In genomic region chr4:39179445-39179844, GRCm38 (mm10) we compare ENCODE assay signal across 29 mouse cellular contexts.
"Had no signal": no experiment of that assay in that cellular context is flagged by ENCODE, and none has a peak within 500 bp of the region (broad histone marks: within the 10 kb centered on the region; RNA-seq: fewer than 3 reads in every experiment).

No protein-coding gene starts in this region.

- H3K36me3 ChIP-seq: limb, embryonic 10.5 days; limb, embryonic 12.5 days; limb, embryonic 13.5 days; limb, embryonic 15.5 days; liver, embryonic 12.5 days; liver, embryonic 13.5 days; liver, embryonic 15.5 days; lung, embryonic 15.5 days; midbrain, embryonic 12.5 days; midbrain, embryonic 13.5 days; midbrain, embryonic 15.5 days; neural tube, embryonic 12.5 days had no signal

- H3K27me3 ChIP-seq: limb, embryonic 12.5 days; limb, embryonic 13.5 days; limb, embryonic 15.5 days; liver, embryonic 12.5 days; liver, embryonic 13.5 days; liver, embryonic 15.5 days; lung, embryonic 15.5 days; megakaryocyte, embryonic 14.5 days; midbrain, embryonic 12.5 days; midbrain, embryonic 13.5 days; midbrain, embryonic 15.5 days; neural tube, embryonic 12.5 days had no signal

- H3K4me1 ChIP-seq: limb, embryonic 10.5 days; limb, embryonic 12.5 days; limb, embryonic 13.5 days; limb, embryonic 15.5 days; liver, embryonic 12.5 days; liver, embryonic 13.5 days; liver, embryonic 15.5 days; lung, embryonic 15.5 days; megakaryocyte, embryonic 14.5 days; midbrain, embryonic 12.5 days; midbrain, embryonic 13.5 days; midbrain, embryonic 15.5 days; neural tube, embryonic 12.5 days had no signal

- H3K4me2 ChIP-seq: limb, embryonic 12.5 days; limb, embryonic 13.5 days; limb, embryonic 15.5 days; liver, embryonic 11.5 days; liver, embryonic 12.5 days; liver, embryonic 13.5 days; liver, embryonic 15.5 days; lung, embryonic 14.5 days; lung, embryonic 15.5 days; midbrain, embryonic 11.5 days; midbrain, embryonic 12.5 days; midbrain, embryonic 13.5 days; midbrain, embryonic 15.5 days; neural tube, embryonic 12.5 days had no signal

- H3K4me3 ChIP-seq: limb, embryonic 10.5 days; limb, embryonic 12.5 days; limb, embryonic 13.5 days; limb, embryonic 15.5 days; liver, embryonic 12.5 days; liver, embryonic 13.5 days; liver, embryonic 15.5 days; lung, embryonic 15.5 days; megakaryocyte, embryonic 14.5 days; midbrain, embryonic 12.5 days; midbrain, embryonic 13.5 days; midbrain, embryonic 15.5 days; myocyte; neural tube, embryonic 12.5 days had no signal

- H3K9ac ChIP-seq: limb, embryonic 12.5 days; limb, embryonic 13.5 days; limb, embryonic 15.5 days; liver, embryonic 12.5 days; liver, embryonic 13.5 days; liver, embryonic 14.5 days; liver, embryonic 15.5 days; liver, postnatal 0 days; lung, embryonic 14.5 days; lung, embryonic 15.5 days; midbrain, embryonic 12.5 days; midbrain, embryonic 13.5 days; midbrain, embryonic 15.5 days; neural tube, embryonic 12.5 days had no signal

- H3K27ac ChIP-seq: limb, embryonic 10.5 days; limb, embryonic 12.5 days; limb, embryonic 13.5 days; limb, embryonic 15.5 days; liver, embryonic 12.5 days; liver, embryonic 13.5 days; liver, embryonic 14.5 days; liver, embryonic 15.5 days; lung, embryonic 15.5 days; macrophage; midbrain, embryonic 12.5 days; midbrain, embryonic 13.5 days; midbrain, embryonic 15.5 days; neural tube, embryonic 12.5 days had no signal

- H3K9me3 ChIP-seq: limb, embryonic 10.5 days; limb, embryonic 12.5 days; limb, embryonic 13.5 days; limb, embryonic 15.5 days; liver, embryonic 12.5 days; liver, embryonic 13.5 days; liver, embryonic 15.5 days; lung, embryonic 15.5 days; megakaryocyte, embryonic 14.5 days; midbrain, embryonic 12.5 days; midbrain, embryonic 13.5 days; midbrain, embryonic 15.5 days; neural tube, embryonic 12.5 days had no signal

- DNase-seq: left cerebral cortex, postnatal 4 days; liver; liver, embryonic 13.5 days; liver, postnatal 0 days; lung, adult 18-20 months; lung, adult 2 months; lung, embryonic 14.5 days; lung, postnatal 10 days; lung, postnatal 14 days; lung, postnatal 36 days; lung, postnatal 4 days; midbrain, embryonic 14.5 days had no signal
